Mouse (Mus musculus): ENCODE results near the gene Nuak1. TPM values are rescaled to one million over a fixed set of nuclear protein-coding genes. Genes with fewer than 3 reads are reported as not detected.

Gene Nuak1
- polyA plus RNA-seq, 1 experiment from 2014 or later, result 4.8 TPM

GRCm38 (mm10) chr10:84440181-84440540, 236 bp downstream of the Nuak1 start:
- Histone ChIP-seq H3K4me2 (peak overlapping the region; percentile 92), H3K4me1 (ENCODE audit: control insufficient read depth, insufficient read depth, low read length) (peaks cover 56% of the 10 kb centered on the region), H3K9me3 (ENCODE audit: control insufficient read depth, low read length) (no peaks in the 10 kb centered on the region), H3K9ac (ENCODE audit: low read length) (peak overlapping the region; percentile 100), H3K27me3 (ENCODE audit: control insufficient read depth, insufficient read depth, low read length) (no peaks in the 10 kb centered on the region), H3K27ac (ENCODE audit: low read depth, low read length) (peak overlapping the region; percentile 95), H3K36me3 (ENCODE audit: control insufficient read depth, insufficient read depth, low read length) (no peaks in the 10 kb centered on the region), H3K4me3 (ENCODE audit: low read depth, low read length) (peak overlapping the region; percentile 75)
- DNase-seq (ENCODE audit: low spot score, missing footprints), result no peak
- WGBS, result under 1% methylated on average over 32 of the region's 32 CpGs
- ATAC-seq (ENCODE audit: low FRiP score), result peak; percentile 59

GRCm38 (mm10) chr10:84439228-84439596, 1.2 kb downstream of the Nuak1 start:
- peak overlapping the region; percentile 100 for H3K9ac ChIP-seq (ENCODE audit: low read length)
- peak overlapping the region; percentile 75 for H3K4me3 ChIP-seq (ENCODE audit: low read depth, low read length)
- WGBS, result 9% methylated on average over 7 of the region's 7 CpGs
- no peak overlapping the region for H3K27ac ChIP-seq (ENCODE audit: low read depth, low read length)
- DNase-seq (ENCODE audit: low spot score, missing footprints) (no peak), ATAC-seq (ENCODE audit: low FRiP score) (no peak)
- peaks cover 49% of the 10 kb centered on the region for H3K4me1 ChIP-seq (ENCODE audit: control insufficient read depth, insufficient read depth, low read length)
- H3K27me3 ChIP-seq (ENCODE audit: control insufficient read depth, insufficient read depth, low read length), result no peaks in the 10 kb centered on the region
- H3K9me3 ChIP-seq (ENCODE audit: control insufficient read depth, low read length), result no peaks in the 10 kb centered on the region
- H3K36me3 ChIP-seq (ENCODE audit: control insufficient read depth, insufficient read depth, low read length), result no peaks in the 10 kb centered on the region
- H3K4me2 ChIP-seq, result peak overlapping the region; percentile 92

GRCm38 (mm10) chr10:84438466-84439227, 1.8 kb downstream of the Nuak1 start:
- Histone ChIP-seq H3K36me3 (ENCODE audit: control insufficient read depth, insufficient read depth, low read length) (no peaks in the 10 kb centered on the region), H3K4me3 (ENCODE audit: low read depth, low read length) (peak overlapping the region; percentile 75), H3K27ac (ENCODE audit: low read depth, low read length) (peak overlapping the region; percentile 52), H3K27me3 (ENCODE audit: control insufficient read depth, insufficient read depth, low read length) (no peaks in the 10 kb centered on the region), H3K9me3 (ENCODE audit: control insufficient read depth, low read length) (no peaks in the 10 kb centered on the region), H3K4me1 (ENCODE audit: control insufficient read depth, insufficient read depth, low read length) (peaks cover 48% of the 10 kb centered on the region), H3K4me2 (peak overlapping the region; percentile 92), H3K9ac (ENCODE audit: low read length) (peak overlapping the region; percentile 100)
- ATAC-seq (ENCODE audit: low FRiP score) (no peak), DNase-seq (ENCODE audit: low spot score, missing footprints) (peak; percentile 91)
- WGBS, result 28% methylated on average over 19 of the region's 19 CpGs

- H3K9me3 ChIP-seq (ENCODE audit: control insufficient read depth, low read length), result no peaks in the 10 kb centered on the region
- peak overlapping the region; percentile 75 for H3K4me3 ChIP-seq (ENCODE audit: low read depth, low read length)
- no peaks in the 10 kb centered on the region for H3K27me3 ChIP-seq (ENCODE audit: control insufficient read depth, insufficient read depth, low read length)
- ATAC-seq (ENCODE audit: low FRiP score) (peak; percentile 40), DNase-seq (ENCODE audit: low spot score, missing footprints) (peak; percentile 99)
- WGBS, result 1% methylated on average over 7 of the region's 7 CpGs
- H3K4me1 ChIP-seq (ENCODE audit: control insufficient read depth, insufficient read depth, low read length), result peaks cover 46% of the 10 kb centered on the region
- H3K36me3 ChIP-seq (ENCODE audit: control insufficient read depth, insufficient read depth, low read length), result peaks cover 2% of the 10 kb centered on the region
- H3K27ac ChIP-seq (ENCODE audit: low read depth, low read length), result peak overlapping the region; percentile 67
- H3K9ac ChIP-seq (ENCODE audit: low read length), result peak overlapping the region; percentile 100
- H3K4me2 ChIP-seq, result peak overlapping the region; percentile 92
These were observed 2.4 kb downstream of the Nuak1 start for GRCm38 (mm10) chr10:84438049-84438422.

GRCm38 (mm10) chr10:84437166-84438048, 3.0 kb downstream of the Nuak1 start:
- ATAC-seq (ENCODE audit: low FRiP score), result peak; percentile 26; the same call in 1 of the 2 replicates
- Histone ChIP-seq H3K36me3 (ENCODE audit: control insufficient read depth, insufficient read depth, low read length) (peaks cover 2% of the 10 kb centered on the region), H3K4me3 (ENCODE audit: low read depth, low read length) (peak overlapping the region; percentile 75; the same call in 1 of the 2 replicates), H3K9me3 (ENCODE audit: control insufficient read depth, low read length) (no peaks in the 10 kb centered on the region), H3K9ac (ENCODE audit: low read length) (peak overlapping the region; percentile 54), H3K4me2 (peak overlapping the region; percentile 92), H3K27me3 (ENCODE audit: control insufficient read depth, insufficient read depth, low read length) (no peaks in the 10 kb centered on the region), H3K4me1 (ENCODE audit: control insufficient read depth, insufficient read depth, low read length) (peaks cover 40% of the 10 kb centered on the region), H3K27ac (ENCODE audit: low read depth, low read length) (peak overlapping the region; percentile 67)
- DNase-seq (ENCODE audit: low spot score, missing footprints), result no peak
- WGBS, result 44% methylated on average over 14 of the region's 14 CpGs

GRCm38 (mm10) chr10:84435930-84436329, 4.5 kb downstream of the Nuak1 start:
- 0 out of 2 replicates have a peak overlapping the region, but pooled peaks have one; percentile 2 for H3K9ac ChIP-seq (ENCODE audit: low read length)
- H3K27me3 ChIP-seq (ENCODE audit: control insufficient read depth, insufficient read depth, low read length), result no peaks in the 10 kb centered on the region
- H3K9me3 ChIP-seq (ENCODE audit: control insufficient read depth, low read length), result no peaks in the 10 kb centered on the region
- H3K4me3 ChIP-seq (ENCODE audit: low read depth, low read length), result no peak overlapping the region
- peaks cover 30% of the 10 kb centered on the region for H3K4me1 ChIP-seq (ENCODE audit: control insufficient read depth, insufficient read depth, low read length)
- no peak overlapping the region for H3K27ac ChIP-seq (ENCODE audit: low read depth, low read length)
- H3K36me3 ChIP-seq (ENCODE audit: control insufficient read depth, insufficient read depth, low read length), result peaks cover 2% of the 10 kb centered on the region
- WGBS, result 71% methylated on average over 11 of the region's 11 CpGs
- ATAC-seq (ENCODE audit: low FRiP score) (no peak), DNase-seq (ENCODE audit: low spot score, missing footprints) (no peak)
- H3K4me2 ChIP-seq, result no peak overlapping the region

GRCm38 (mm10) chr10:84433193-84433801, 7.1 kb downstream of the Nuak1 start:
- 87% methylated on average over 21 of the region's 21 CpGs for WGBS
- H3K27ac ChIP-seq (ENCODE audit: low read depth, low read length), result no peak overlapping the region
- H3K36me3 ChIP-seq (ENCODE audit: control insufficient read depth, insufficient read depth, low read length), result peaks cover 2% of the 10 kb centered on the region

GRCm38 (mm10) chr10:84424374-84424773, 16.0 kb downstream of the Nuak1 start:
- Histone ChIP-seq H3K27ac (ENCODE audit: low read depth, low read length) (no peak overlapping the region), H3K4me3 (ENCODE audit: low read depth, low read length) (no peak overlapping the region), H3K4me1 (ENCODE audit: control insufficient read depth, insufficient read depth, low read length) (0 out of 2 replicates have a peak, but pooled peaks cover 6% of the 10 kb centered on the region), H3K4me2 (no peak overlapping the region), H3K9me3 (ENCODE audit: control insufficient read depth, low read length) (no peaks in the 10 kb centered on the region), H3K9ac (ENCODE audit: low read length) (no peak overlapping the region), H3K27me3 (ENCODE audit: control insufficient read depth, insufficient read depth, low read length) (no peaks in the 10 kb centered on the region), H3K36me3 (ENCODE audit: control insufficient read depth, insufficient read depth, low read length) (no peaks in the 10 kb centered on the region; the same call in 1 of the 2 replicates)
- DNase-seq (ENCODE audit: low spot score, missing footprints) (no peak), ATAC-seq (ENCODE audit: low FRiP score) (no peak)
- 76% methylated on average over 7 of the region's 7 CpGs for WGBS

More at GRCm38 (mm10) chr10:84433193-84433801, 7.1 kb downstream of the Nuak1 start:
- Histone ChIP-seq H3K9me3 (ENCODE audit: control insufficient read depth, low read length) (no peaks in the 10 kb centered on the region), H3K4me3 (ENCODE audit: low read depth, low read length) (no peak overlapping the region), H3K4me2 (no peak overlapping the region), H3K27me3 (ENCODE audit: control insufficient read depth, insufficient read depth, low read length) (no peaks in the 10 kb centered on the region), H3K9ac (ENCODE audit: low read length) (no peak overlapping the region), H3K4me1 (ENCODE audit: control insufficient read depth, insufficient read depth, low read length) (peaks cover 16% of the 10 kb centered on the region)
- DNase-seq (ENCODE audit: low spot score, missing footprints) (no peak), ATAC-seq (ENCODE audit: low FRiP score) (no peak)
